Mouse (Mus musculus): Measurements from ENCODE around the gene Rhobtb3. TPM values are rescaled to one million over a fixed set of nuclear protein-coding genes. Genes with fewer than 3 reads are reported as not detected.
"Not testable (repeated sequence)": the region's sequence is repeated elsewhere in the genome, so short reads cannot be mapped to it uniquely, and the experiment has no call there.

Gene Rhobtb3
- polyA plus RNA-seq, 1 experiment from 2014 or later = 64.4 TPM

GRCm38 (mm10) chr13:75904660-75905059 lies 39.1 kb downstream of the Rhobtb3 start:
- H3K9me3 ChIP-seq (ENCODE audit: control insufficient read depth, low read length) = no peaks in the 10 kb centered on the region
- H3K9ac ChIP-seq (ENCODE audit: low read length) = no peak overlapping the region
- ATAC-seq (replicated peaks; ENCODE audit: low FRiP score) = no peak
- no peak overlapping the region for H3K4me2 ChIP-seq (ENCODE audit: low read depth, low read length, severe bottlenecking)
- no peak overlapping the region for H3K27ac ChIP-seq (ENCODE audit: low read depth, low read length)
- no peaks in the 10 kb centered on the region for H3K4me1 ChIP-seq (replicated peaks; ENCODE audit: control insufficient read depth, insufficient read depth, low read length)
- H3K4me3 ChIP-seq (ENCODE audit: low read depth, low read length) = no peak overlapping the region
- peaks cover 2% of the 10 kb centered on the region; the same call in 1 of the 2 replicates for H3K36me3 ChIP-seq (ENCODE audit: control insufficient read depth, insufficient read depth, low read length)
- no peaks in the 10 kb centered on the region for H3K27me3 ChIP-seq (ENCODE audit: control insufficient read depth, insufficient read depth, low read length)
- no peak for DNase-seq (ENCODE audit: low spot score)
- 91% methylated on average over 5 of the region's 5 CpGs for WGBS

- 93% methylated on average over 1 of the region's 1 CpGs for WGBS
- not testable (repeated sequence) for H3K4me2 ChIP-seq (ENCODE audit: low read depth, low read length, severe bottlenecking); H3K4me3 ChIP-seq (ENCODE audit: low read depth, low read length)
These were observed 42.8 kb downstream of the Rhobtb3 start for GRCm38 (mm10) chr13:75900928-75901327.

GRCm38 (mm10) chr13:75892876-75893275 lies 50.8 kb downstream of the Rhobtb3 start:
- no peak for DNase-seq (ENCODE audit: low spot score)
- Histone ChIP-seq H3K36me3 (ENCODE audit: control insufficient read depth, insufficient read depth, low read length) (peaks cover 4% of the 10 kb centered on the region; the same call in 1 of the 2 replicates), H3K4me1 (replicated peaks; ENCODE audit: control insufficient read depth, insufficient read depth, low read length) (no peaks in the 10 kb centered on the region), H3K27ac (ENCODE audit: low read depth, low read length) (no peak overlapping the region), H3K9ac (ENCODE audit: low read length) (no peak overlapping the region), H3K9me3 (ENCODE audit: control insufficient read depth, low read length) (no peaks in the 10 kb centered on the region), H3K4me3 (ENCODE audit: low read depth, low read length) (no peak overlapping the region), H3K27me3 (ENCODE audit: control insufficient read depth, insufficient read depth, low read length) (no peaks in the 10 kb centered on the region), H3K4me2 (ENCODE audit: low read depth, low read length, severe bottlenecking) (no peak overlapping the region)
- WGBS = 93% methylated on average over 6 of the region's 6 CpGs
- no peak for ATAC-seq (replicated peaks; ENCODE audit: low FRiP score)

More at GRCm38 (mm10) chr13:75900928-75901327, 42.8 kb downstream of the Rhobtb3 start:
- H3K27ac ChIP-seq (ENCODE audit: low read depth, low read length); H3K4me1 ChIP-seq (replicated peaks; ENCODE audit: control insufficient read depth, insufficient read depth, low read length); H3K9me3 ChIP-seq (ENCODE audit: control insufficient read depth, low read length); ATAC-seq (replicated peaks; ENCODE audit: low FRiP score); H3K9ac ChIP-seq (ENCODE audit: low read length); H3K27me3 ChIP-seq (ENCODE audit: control insufficient read depth, insufficient read depth, low read length); DNase-seq (ENCODE audit: low spot score); H3K36me3 ChIP-seq (ENCODE audit: control insufficient read depth, insufficient read depth, low read length): not testable (repeated sequence)

- DNase-seq (ENCODE audit: low spot score) = no peak
- Histone ChIP-seq H3K4me1 (replicated peaks; ENCODE audit: control insufficient read depth, insufficient read depth, low read length) (no peaks in the 10 kb centered on the region), H3K4me3 (ENCODE audit: low read depth, low read length) (no peak overlapping the region), H3K36me3 (ENCODE audit: control insufficient read depth, insufficient read depth, low read length) (peaks cover 4% of the 10 kb centered on the region; the same call in 1 of the 2 replicates), H3K9ac (ENCODE audit: low read length) (no peak overlapping the region), H3K27ac (ENCODE audit: low read depth, low read length) (no peak overlapping the region), H3K4me2 (ENCODE audit: low read depth, low read length, severe bottlenecking) (no peak overlapping the region), H3K27me3 (ENCODE audit: control insufficient read depth, insufficient read depth, low read length) (no peaks in the 10 kb centered on the region), H3K9me3 (ENCODE audit: control insufficient read depth, low read length) (no peaks in the 10 kb centered on the region)
- WGBS = 94% methylated on average over 3 of the region's 3 CpGs
- no peak for ATAC-seq (replicated peaks; ENCODE audit: low FRiP score)
These were observed 51.4 kb downstream of the Rhobtb3 start for GRCm38 (mm10) chr13:75892291-75892690.

GRCm38 (mm10) chr13:75891868-75892267 lies 51.9 kb downstream of the Rhobtb3 start:
- 92% methylated on average over 4 of the region's 4 CpGs for WGBS
- ATAC-seq (replicated peaks; ENCODE audit: low FRiP score) (no peak), DNase-seq (ENCODE audit: low spot score) (no peak)
- Histone ChIP-seq H3K9ac (ENCODE audit: low read length) (no peak overlapping the region), H3K4me1 (replicated peaks; ENCODE audit: control insufficient read depth, insufficient read depth, low read length) (no peaks in the 10 kb centered on the region), H3K27ac (ENCODE audit: low read depth, low read length) (no peak overlapping the region), H3K36me3 (ENCODE audit: control insufficient read depth, insufficient read depth, low read length) (peaks cover 4% of the 10 kb centered on the region; the same call in 1 of the 2 replicates), H3K27me3 (ENCODE audit: control insufficient read depth, insufficient read depth, low read length) (no peaks in the 10 kb centered on the region), H3K4me3 (ENCODE audit: low read depth, low read length) (no peak overlapping the region), H3K9me3 (ENCODE audit: control insufficient read depth, low read length) (no peaks in the 10 kb centered on the region), H3K4me2 (ENCODE audit: low read depth, low read length, severe bottlenecking) (no peak overlapping the region)

GRCm38 (mm10) chr13:75883792-75884191 lies 59.9 kb downstream of the Rhobtb3 start:
- no peak for ATAC-seq (replicated peaks; ENCODE audit: low FRiP score)
- no peak overlapping the region for H3K9ac ChIP-seq (ENCODE audit: low read length)
- DNase-seq (ENCODE audit: low spot score) = no peak
- peaks cover 5% of the 10 kb centered on the region; the same call in 1 of the 2 replicates for H3K36me3 ChIP-seq (ENCODE audit: control insufficient read depth, insufficient read depth, low read length)
- no peak overlapping the region for H3K4me2 ChIP-seq (ENCODE audit: low read depth, low read length, severe bottlenecking)
- no peaks in the 10 kb centered on the region for H3K4me1 ChIP-seq (replicated peaks; ENCODE audit: control insufficient read depth, insufficient read depth, low read length)
- H3K27me3 ChIP-seq (ENCODE audit: control insufficient read depth, insufficient read depth, low read length) = no peaks in the 10 kb centered on the region
- H3K4me3 ChIP-seq (ENCODE audit: low read depth, low read length) = no peak overlapping the region
- no peak overlapping the region for H3K27ac ChIP-seq (ENCODE audit: low read depth, low read length)
- WGBS = 88% methylated on average over 3 of the region's 3 CpGs
- no peaks in the 10 kb centered on the region for H3K9me3 ChIP-seq (ENCODE audit: control insufficient read depth, low read length)

- Histone ChIP-seq H3K4me1 (replicated peaks; ENCODE audit: control insufficient read depth, insufficient read depth, low read length) (no peaks in the 10 kb centered on the region), H3K4me2 (ENCODE audit: low read depth, low read length, severe bottlenecking) (no peak overlapping the region), H3K36me3 (ENCODE audit: control insufficient read depth, insufficient read depth, low read length) (peaks cover 5% of the 10 kb centered on the region; the same call in 1 of the 2 replicates), H3K27ac (ENCODE audit: low read depth, low read length) (no peak overlapping the region), H3K9me3 (ENCODE audit: control insufficient read depth, low read length) (no peaks in the 10 kb centered on the region), H3K9ac (ENCODE audit: low read length) (no peak overlapping the region), H3K27me3 (ENCODE audit: control insufficient read depth, insufficient read depth, low read length) (no peaks in the 10 kb centered on the region), H3K4me3 (ENCODE audit: low read depth, low read length) (no peak overlapping the region)
- WGBS = 86% methylated on average over 2 of the region's 2 CpGs
- no peak for DNase-seq (ENCODE audit: low spot score)
- ATAC-seq (replicated peaks; ENCODE audit: low FRiP score) = no peak; the same call in 1 of the 2 replicates
These were observed 63.2 kb downstream of the Rhobtb3 start for GRCm38 (mm10) chr13:75880501-75880900.

- ATAC-seq (replicated peaks; ENCODE audit: low FRiP score) = no peak
- Histone ChIP-seq H3K27ac (ENCODE audit: low read depth, low read length) (no peak overlapping the region), H3K36me3 (ENCODE audit: control insufficient read depth, insufficient read depth, low read length) (peaks cover 5% of the 10 kb centered on the region; the same call in 1 of the 2 replicates), H3K4me2 (ENCODE audit: low read depth, low read length, severe bottlenecking) (no peak overlapping the region), H3K4me3 (ENCODE audit: low read depth, low read length) (no peak overlapping the region), H3K4me1 (replicated peaks; ENCODE audit: control insufficient read depth, insufficient read depth, low read length) (no peaks in the 10 kb centered on the region), H3K9ac (ENCODE audit: low read length) (no peak overlapping the region), H3K9me3 (ENCODE audit: control insufficient read depth, low read length) (no peaks in the 10 kb centered on the region), H3K27me3 (ENCODE audit: control insufficient read depth, insufficient read depth, low read length) (no peaks in the 10 kb centered on the region)
- WGBS = 88% methylated on average over 3 of the region's 3 CpGs
- no peak for DNase-seq (ENCODE audit: low spot score)
These were observed 64.0 kb downstream of the Rhobtb3 start for GRCm38 (mm10) chr13:75879756-75880155.

- H3K4me3 ChIP-seq (ENCODE audit: low read depth, low read length) = no peak overlapping the region
- H3K9me3 ChIP-seq (ENCODE audit: control insufficient read depth, low read length) = no peaks in the 10 kb centered on the region
- DNase-seq (ENCODE audit: low spot score) (no peak), ATAC-seq (replicated peaks; ENCODE audit: low FRiP score) (no peak)
- H3K9ac ChIP-seq (ENCODE audit: low read length) = no peak overlapping the region
- H3K27me3 ChIP-seq (ENCODE audit: control insufficient read depth, insufficient read depth, low read length) = no peaks in the 10 kb centered on the region
- H3K4me2 ChIP-seq (ENCODE audit: low read depth, low read length, severe bottlenecking) = no peak overlapping the region
- no peak overlapping the region for H3K27ac ChIP-seq (ENCODE audit: low read depth, low read length)
- no peaks in the 10 kb centered on the region for H3K4me1 ChIP-seq (replicated peaks; ENCODE audit: control insufficient read depth, insufficient read depth, low read length)
- no peaks in the 10 kb centered on the region for H3K36me3 ChIP-seq (ENCODE audit: control insufficient read depth, insufficient read depth, low read length)
These were observed 65.8 kb downstream of the Rhobtb3 start for GRCm38 (mm10) chr13:75877907-75878306.

All from forebrain, embryonic 11.5 days (tissue).